Mouse (Mus musculus): Measurements from ENCODE around the gene Traf3. TPM values are rescaled to one million over a fixed set of nuclear protein-coding genes. Genes with fewer than 3 reads are reported as not detected.

Gene Traf3
- total RNA-seq, 2 experiments from 2014 or later = 92.9 to 94.0 TPM

DNA sequence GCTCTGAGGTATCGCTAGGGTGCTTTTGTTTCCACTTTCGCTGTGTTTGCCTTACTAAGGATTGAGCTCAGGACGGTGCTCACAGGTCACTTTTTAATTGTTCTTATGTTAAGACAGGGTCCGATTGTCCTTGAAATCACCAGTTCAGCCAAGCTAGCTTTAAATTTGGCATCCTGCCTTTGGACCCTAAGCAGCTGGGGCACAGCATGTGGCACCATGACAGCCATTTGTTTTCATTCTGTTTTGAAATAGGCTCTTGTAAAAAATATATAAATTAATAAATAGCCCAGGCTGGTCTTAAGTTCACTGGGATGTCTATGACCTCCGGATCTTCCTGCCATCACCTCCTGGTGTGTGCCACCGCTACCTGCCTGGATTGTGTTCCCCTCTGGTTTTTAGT is 78.9 kb downstream of the Traf3 start:
- no peak for DNase-seq (ENCODE audit: extremely low spot score in 1 of 2, low spot score in 1 of 2)

DNA sequence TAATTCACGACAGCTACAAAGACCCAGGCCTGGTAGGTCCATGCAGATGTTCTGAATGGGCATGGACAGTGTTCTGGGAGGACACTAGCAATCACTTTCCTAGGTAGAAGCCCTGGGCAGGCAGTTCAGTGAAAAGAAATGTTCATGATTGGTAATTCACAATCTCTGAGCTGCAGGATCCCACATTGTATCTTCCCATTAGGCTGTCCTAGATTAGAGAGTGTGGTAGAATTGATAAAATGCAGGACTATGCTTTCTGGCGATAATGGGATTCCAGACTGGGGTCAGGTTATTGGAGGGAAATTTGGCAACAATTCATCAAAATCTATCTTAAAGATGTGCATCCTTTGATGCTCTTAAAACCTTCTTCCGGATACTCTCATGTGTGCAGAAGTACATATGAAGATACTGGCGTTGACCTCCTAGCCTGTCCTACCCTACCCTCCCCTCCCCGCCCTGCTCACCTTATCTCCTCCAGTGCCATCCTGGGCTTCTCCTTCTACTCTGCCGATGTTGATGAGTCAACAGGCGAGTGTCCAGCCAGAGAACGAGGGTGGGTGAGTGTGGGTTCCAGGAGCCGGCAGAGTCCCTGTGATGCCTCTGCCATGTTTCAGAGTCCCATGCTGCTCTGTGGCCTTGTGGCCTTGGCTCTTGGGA is 80.8 kb downstream of the Traf3 start:
- DNase-seq (ENCODE audit: extremely low spot score in 1 of 2, low spot score in 1 of 2) = no peak

DNA sequence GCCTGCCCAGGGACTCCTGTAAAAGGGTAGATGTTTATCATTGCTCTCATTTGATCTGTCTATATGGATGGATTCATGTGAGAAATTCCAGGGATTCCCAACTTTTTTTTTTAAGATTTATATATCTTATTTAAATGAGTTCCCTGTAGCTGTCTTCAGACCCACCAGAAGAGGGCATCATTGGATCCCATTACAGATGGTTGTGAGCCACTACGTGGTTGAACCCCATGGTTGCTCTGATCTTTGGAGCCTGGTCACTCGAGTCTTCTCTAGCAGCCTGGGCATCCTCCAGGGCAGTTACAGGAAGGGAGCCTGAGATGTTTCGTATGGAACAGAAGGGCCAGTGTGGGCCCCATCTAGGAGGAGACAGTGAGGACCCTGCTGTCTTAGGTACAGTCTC is 82.9 kb downstream of the Traf3 start:
- DNase-seq (ENCODE audit: extremely low spot score in 1 of 2, low spot score in 1 of 2) = no peak

DNA sequence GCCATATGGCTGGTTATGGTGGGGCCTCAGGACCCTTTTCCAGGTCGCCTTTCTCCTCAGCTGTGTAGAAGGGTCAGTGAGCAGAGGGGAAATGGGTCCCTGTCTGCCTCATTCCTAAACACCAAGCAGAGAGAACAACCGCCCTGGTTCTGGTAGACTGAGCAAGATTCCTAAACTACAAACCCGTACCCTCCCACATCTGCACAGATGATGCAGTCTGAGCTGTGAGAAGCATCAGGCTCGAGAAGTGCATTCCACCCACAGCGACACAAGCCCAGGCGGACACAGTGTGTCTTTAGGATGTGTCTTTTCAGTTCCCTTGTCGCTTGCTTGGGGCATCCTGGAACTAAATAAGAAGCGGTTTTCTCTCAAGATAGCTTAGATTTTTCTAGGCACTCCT is 83.9 kb downstream of the Traf3 start:
- no peak for DNase-seq (ENCODE audit: extremely low spot score in 1 of 2, low spot score in 1 of 2)

DNA sequence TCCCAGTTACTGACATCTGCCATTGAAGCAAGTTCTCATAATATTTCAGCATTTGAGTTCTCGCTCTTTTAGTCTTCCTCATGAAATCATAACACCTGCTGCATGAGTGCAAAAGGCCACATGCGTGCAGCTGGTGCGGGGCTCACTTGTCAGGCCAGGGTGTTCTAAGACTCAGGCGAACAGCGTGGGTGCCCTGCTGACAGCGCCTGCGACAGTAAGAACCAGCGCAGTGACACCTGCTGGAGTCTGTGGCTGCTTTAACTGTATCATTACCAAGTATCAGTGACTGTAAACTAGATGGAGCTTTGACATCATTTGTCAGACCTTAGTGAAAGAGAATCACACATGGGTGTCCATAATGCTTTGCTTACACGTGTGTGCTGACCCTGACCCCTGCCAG is 85.1 kb downstream of the Traf3 start:
- no peak for DNase-seq (ENCODE audit: extremely low spot score in 1 of 2, low spot score in 1 of 2)

DNA sequence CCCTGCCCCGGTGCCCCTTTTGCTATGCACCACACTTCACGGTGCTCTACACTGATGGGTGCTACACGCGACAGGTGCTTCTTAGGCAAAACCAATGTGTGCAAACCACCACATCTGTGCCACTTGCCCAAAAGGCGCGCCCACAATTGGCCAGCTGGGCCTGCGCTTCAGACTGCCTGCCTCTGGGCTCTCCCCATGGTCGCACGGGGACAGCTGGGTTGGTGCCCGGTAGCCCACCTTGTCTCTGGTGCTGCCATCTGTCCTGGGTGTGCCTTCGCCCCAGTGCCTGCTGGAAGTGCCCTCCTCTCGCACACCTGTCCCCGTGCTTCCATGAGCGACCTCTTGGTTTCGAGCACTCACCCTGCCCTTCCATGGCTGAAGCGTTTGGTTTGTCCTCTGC is 97.5 kb downstream of the Traf3 start:
- no peak for DNase-seq (ENCODE audit: extremely low spot score in 1 of 2, low spot score in 1 of 2)

DNA sequence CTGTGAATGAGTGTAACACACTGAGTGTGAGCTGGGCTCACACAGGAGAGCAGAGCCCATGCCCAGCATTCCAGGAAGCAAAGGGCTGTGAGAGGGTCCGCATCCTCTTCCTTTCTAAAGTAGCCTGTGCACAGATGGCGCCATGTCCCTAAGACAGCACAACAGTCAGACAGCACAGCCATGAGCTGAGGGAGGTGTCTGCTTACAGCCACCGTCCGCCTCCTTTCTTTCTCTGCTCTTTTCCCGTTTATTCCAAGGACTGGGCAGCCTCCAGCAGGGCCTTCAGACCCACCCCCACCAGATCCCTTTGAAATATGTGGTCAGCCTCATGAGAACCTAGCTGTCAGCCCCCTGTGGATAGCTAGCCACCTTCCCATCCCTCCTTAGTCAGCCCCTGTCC is 99.0 kb downstream of the Traf3 start:
- DNase-seq (ENCODE audit: extremely low spot score in 1 of 2, low spot score in 1 of 2) = no peak

DNA sequence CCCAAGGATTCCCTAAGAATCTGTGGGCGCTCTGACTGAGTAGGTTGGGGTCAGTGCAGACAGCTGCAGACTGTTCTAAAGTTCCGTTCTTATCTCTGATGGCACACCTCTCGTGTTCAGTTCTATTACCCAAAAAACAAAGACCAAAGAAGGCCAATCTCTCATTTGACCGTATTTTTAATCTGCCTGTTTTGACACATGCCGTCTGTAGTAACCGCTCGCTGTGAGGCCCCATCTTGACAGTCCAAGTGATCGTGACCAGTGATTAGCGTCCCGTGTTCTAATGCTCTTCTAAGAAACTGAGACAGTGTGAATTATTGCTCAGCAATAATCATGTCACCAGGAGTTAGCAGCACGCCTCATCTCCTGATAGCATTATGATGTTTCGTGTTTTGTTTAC is 100.4 kb downstream of the Traf3 start:
- DNase-seq (ENCODE audit: extremely low spot score in 1 of 2, low spot score in 1 of 2) = no peak

DNA sequence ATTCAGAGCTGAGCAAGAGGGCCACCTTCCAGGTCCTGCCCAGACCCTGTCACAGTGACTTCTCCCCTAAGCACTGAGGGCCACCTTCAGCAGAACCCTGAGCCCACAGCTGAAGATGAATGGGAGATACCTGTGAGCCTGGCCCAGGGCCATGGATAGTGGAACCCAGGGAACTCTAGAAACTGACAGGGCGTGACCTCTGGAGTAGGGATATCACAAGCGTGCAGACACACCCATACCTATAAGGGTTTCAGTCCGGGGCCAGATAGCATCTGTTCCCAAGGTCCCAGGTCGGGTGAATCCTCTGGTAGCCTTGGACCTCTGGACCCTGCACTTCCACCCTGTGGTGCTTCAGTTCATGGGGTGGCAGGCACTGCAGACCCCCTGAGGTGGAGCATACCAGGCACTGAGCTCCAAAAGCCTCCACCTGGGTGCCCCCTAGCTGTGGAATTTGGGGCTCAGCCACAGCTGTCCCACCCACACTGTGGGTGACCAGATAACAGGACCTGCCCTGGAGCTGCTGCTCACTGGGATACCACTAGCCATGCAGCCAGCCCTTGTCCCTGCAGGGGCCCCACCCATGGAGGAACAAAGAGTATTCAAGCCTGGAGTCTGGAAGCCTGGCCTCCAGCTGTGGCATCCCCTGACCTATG is 101.6 kb downstream of the Traf3 start:
- no peak for DNase-seq (ENCODE audit: extremely low spot score in 1 of 2, low spot score in 1 of 2)

DNA sequence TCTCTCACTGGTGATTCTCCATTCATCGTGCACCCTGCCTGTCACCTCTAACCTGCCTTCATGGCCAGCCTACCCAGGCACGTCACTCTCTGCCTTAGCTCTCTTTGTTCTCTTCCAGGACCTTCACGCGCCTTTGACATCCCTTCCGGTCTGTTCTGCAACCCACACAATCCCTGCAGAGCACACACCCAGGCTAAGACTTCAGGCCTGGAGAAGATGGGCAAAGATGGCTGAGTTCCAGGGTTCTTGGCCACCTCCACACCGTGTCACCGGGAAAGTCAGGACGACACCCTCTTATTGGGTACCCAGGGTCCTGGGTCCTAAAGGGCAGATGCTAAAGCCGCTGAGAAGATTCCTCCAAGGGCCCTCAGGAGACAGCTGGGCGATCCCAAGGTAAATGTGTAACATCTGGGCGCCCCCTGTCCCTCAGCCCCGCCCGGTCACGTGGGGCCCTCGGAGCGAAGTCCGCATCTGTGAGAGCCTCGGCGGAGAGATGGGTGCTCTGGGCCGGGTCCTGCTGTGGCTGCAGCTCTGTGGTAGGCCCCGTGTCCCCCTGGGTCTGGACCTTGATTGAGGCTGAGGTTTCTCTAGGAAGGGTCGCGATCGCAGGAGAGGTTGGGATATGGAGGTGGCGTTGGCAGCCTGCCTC is 104.6 kb downstream of the Traf3 start, which contains the start of gene Amn:
Gene Amn (plus strand): TSS at position 467 of the 649 bp plus-strand sequence.
- DNase-seq (ENCODE audit: extremely low spot score in 1 of 2, low spot score in 1 of 2) = no peak

DNA sequence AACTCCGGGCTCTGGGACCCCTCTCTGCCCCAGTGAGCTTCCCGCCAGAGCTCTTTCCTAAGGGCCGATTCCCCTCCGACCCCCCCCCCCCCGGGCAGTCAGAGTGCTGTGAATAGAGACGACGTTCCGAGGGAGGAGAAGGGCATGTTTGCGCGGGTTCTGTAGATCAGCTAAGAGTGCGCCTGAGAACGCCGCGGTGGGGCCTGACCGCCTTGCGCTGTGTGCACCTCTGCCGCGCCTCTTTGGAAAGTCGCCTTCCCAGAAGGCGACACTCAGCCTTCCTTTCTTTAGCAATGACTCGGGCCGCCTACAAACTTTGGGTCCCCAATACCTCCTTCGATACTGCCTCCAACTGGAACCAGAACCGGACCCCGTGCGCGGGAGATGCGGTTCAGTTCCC is 105.2 kb downstream of the Traf3 start:
- no peak for DNase-seq (ENCODE audit: extremely low spot score in 1 of 2, low spot score in 1 of 2)

DNA sequence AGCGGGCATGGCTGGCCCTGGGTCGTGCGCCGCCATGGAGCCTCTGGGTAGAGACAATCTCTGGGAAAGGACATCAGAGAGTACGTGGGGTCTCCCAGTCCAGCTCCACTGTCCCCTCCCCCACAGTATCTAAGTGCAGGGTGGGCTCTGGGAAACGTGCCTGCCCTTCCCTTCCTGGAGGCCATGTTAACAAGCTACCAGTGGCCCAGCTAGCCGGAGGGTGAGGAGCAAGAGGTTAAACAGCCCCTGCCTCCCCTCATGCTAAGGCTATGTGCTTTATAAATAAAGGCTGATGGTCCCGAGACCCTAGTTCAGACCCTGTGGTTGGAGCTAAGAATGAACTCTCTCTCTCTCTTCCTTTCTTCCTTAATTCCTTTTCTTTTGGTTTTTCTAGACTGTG is 105.8 kb downstream of the Traf3 start:
- no peak for DNase-seq (ENCODE audit: extremely low spot score in 1 of 2, low spot score in 1 of 2)

DNA sequence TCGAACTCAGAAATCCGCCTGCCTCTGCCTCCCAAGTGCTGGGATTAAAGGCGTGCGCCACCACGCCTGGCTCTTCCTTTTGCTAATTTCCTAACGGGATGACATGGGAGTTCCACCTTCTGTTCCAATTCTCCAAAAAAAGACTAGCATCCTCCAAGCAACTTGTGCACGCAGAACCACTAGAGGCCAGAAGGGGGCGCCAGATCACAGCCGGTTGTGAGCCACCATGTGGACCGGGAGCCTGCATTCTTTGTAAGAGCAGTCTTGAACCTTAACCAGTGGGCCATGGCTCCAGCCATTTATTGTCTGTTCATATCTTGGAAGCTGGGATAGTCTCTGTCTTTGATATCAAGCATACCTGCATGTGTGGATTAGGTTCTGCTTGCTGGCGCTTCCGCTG is 106.2 kb downstream of the Traf3 start:
- DNase-seq (ENCODE audit: extremely low spot score in 1 of 2, low spot score in 1 of 2) = peak; percentile 63 to 92

DNA sequence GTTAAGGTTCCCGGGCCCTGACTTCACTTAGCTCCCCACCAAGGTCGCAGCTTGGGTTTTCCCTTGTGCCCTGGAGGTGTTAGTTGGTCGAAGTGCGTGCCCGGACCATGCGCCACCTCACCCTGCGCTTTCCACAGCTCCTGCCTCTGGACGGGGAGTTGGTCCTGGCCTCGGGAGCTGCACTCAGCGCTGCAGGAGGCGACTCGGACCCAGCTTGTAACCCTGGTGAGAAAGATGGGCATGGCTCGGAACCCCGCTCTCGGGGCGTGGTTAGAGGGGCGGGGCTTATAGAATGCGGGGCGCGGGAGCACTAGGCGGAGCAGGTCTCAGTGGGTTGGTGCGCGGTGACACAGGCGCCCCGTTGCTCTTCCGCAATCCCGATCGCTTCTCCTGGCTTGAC is 107.8 kb downstream of the Traf3 start:
- DNase-seq (ENCODE audit: extremely low spot score in 1 of 2, low spot score in 1 of 2) = no peak

DNA sequence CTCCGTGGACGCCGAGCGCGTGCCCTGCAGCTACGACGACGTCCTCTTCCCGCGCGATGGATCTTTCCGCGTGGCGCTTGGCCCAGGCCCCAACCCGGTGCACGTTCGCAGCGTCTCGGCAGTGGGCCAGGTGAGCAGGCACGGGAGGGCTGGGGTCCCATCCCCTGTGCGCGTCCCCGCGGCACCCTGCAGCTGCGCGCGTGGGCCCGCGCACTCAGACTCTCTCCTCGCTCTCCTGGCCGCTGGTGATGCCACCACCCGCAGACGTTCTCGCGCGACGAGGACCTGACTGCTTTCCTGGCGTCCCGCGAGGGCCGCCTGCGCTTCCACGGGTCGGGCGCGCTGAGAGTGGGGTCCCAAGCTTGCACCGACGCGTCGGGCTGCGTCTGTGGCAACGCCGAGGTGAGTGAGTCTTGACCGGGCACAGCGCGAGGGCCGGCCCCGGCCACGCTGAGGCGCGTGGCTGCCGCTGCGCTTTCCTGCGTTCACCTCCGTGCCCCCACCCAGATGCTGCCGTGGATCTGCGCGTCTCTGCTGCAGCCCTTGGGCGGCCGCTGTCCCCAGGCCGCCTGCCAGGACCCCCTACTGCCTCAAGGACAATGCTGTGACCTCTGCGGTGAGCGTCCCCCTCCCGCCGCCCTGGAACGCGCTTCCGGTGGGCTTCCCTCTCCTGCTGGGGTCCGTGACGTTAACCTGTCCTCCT is 108.4 kb downstream of the Traf3 start:
- DNase-seq (ENCODE audit: extremely low spot score in 1 of 2, low spot score in 1 of 2) = no peak

DNA sequence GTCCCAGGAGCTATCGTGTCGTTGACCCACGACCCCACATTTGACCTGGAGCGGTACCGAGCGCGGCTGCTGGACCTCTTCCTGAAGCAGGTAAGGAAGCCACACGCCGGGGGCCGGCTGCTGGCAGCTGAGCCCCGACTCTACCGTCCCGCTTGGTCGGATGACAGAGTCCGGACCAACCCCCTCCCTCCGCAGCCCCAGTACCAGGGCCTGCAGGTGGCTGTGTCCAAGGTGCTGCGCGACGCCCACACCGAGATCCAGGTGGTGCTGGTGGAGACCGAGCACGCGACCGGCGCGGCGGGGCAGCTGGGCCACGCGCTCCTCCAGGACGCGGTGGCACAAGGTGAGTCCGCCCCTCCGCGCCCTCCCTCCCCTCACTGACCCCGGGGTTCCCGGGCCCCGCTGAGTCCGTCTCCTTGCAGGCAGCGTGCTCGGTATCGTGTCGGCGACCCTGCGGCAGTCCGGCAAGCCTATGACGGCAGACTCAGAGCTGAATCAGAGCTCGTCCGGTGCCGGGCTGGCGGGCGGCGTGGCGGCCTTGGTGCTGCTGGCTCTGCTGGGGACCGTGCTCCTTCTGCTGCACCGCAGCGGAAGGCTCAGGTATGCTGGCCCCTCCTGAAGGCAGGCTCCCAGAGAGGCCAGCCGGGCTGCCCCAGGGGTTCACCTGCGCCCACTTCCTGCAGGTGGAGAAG is 109.1 kb downstream of the Traf3 start:
- no peak for DNase-seq (ENCODE audit: extremely low spot score in 1 of 2, low spot score in 1 of 2)

DNA sequence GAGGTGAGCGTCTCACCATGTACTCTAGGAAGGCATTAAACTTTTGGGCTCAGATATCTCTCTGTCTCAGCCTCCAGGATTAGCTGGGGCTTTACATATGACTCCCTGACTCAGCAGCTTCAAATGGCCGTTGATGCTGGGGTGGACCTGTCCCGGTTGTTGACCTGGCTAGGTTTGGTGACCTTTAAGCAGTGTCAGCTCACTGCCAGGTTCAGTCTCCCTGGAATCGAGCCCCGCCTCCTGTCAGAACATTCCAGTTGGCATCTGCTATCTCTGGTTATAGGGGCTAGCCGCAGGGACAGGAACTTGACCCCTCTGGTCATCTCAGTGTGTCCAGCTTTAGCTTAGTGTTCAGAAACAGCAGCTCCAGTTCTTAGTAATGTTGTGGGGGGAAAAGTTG is 110.2 kb downstream of the Traf3 start:
- DNase-seq (ENCODE audit: extremely low spot score in 1 of 2, low spot score in 1 of 2) = no peak

DNA sequence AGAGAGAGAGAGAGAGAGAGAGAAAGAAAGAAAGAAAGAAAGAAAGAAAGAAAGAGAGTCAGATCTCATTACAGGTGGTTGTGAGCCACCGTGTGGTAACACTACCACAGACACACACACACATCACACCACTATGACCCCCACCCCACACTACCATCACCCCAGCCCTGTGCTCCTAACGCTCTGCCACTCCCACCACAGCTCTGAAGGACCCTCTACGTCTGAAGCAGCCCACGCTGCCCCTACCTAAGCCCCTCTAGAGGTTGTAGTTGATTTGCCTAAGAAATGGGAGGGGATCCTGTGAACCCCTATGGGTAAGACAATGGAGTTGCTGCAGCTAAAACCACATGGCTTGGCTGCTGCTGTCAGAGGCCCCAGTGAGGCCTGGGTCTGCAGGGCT is 117.4 kb downstream of the Traf3 start:
- no peak for DNase-seq (ENCODE audit: extremely low spot score in 1 of 2, low spot score in 1 of 2)

DNA sequence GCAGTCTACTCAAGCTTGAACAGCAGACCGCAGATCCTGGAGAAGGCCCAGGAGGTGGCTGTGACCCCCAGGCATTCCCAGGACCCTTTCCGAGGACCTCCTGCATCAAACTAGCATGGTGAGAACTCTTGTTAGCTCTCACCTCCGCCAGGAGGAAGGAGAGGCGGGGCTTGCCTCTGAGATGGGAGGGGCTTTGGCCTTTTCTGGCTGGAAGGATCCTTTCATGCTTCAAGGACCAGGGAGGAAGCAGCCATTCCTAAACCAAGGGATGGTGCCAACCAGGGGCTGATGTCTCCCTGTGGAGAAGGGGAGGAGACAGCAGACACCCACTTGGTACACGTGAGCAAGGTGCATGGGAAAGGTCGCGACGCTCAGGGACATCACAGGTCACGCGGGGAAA is 118.4 kb downstream of the Traf3 start:
- no peak for DNase-seq (ENCODE audit: extremely low spot score in 1 of 2, low spot score in 1 of 2)

DNA sequence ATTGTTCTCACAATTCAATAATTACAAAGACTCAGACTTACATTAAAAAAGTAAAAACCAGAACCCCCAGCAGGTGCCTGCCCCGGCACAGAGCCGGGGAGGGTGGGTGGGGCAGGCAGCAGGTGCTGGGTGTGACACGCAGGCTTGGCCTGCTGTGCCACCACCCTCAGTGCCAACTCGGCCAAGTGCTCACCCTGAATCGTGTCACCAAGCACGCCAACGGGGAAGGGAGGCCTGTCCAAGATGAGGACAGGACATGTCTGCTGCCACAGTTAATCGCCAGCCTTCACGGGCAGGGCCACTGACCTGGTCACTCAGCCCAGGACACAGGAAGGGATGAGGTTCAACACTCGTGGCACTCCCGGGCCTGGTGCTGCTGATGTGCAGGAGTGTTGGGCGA is 126.9 kb downstream of the Traf3 start:
- DNase-seq (ENCODE audit: extremely low spot score in 1 of 2, low spot score in 1 of 2) = no peak

All from layer of hippocampus, postnatal 25 days (tissue).